Mouse (Mus musculus): ENCODE measurements around the gene Gm45783.
"Not testable (repeated sequence)": the region's sequence is repeated elsewhere in the genome, so short reads cannot be mapped to it uniquely, and the experiment has no call there.

Gm45783 gene

GRCm38 (mm10) chr7:7374431-7374830 lies at the start of gene Gm45783:
Gene Gm45783, minus strand, starts transcription at chr7:7374573.
- DNase-seq (ENCODE audit: low read depth, low spot score), result not testable (repeated sequence)

DNA sequence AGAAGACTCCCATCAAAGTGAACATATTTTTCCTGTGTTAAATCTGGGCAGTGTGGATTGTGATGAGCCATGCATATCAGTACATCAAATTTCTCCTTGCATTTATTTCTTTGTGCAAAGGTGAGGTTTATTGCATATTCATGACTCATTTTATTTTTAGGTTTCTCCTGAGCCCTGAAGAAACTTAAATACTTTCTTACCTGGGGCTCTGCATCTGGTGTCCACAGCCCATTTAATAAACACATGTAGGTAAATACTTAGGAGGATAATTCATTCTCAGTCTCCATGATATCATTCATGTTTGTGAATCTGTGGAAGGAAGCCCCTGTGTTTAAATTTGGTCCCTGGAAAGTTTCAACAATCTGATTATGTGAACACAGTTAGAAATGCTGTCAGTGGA lies 25.2 kb upstream of the Gm45783 start, which contains the start of gene Vmn2r31:
TSS of gene Vmn2r31 (minus strand) at position 101 of the 400 bp plus-strand sequence.
- DNase-seq (ENCODE audit: low read depth, low spot score), result not testable (repeated sequence)

- not testable (repeated sequence) for DNase-seq (ENCODE audit: low read depth, low spot score)
Measured at GRCm38 (mm10) chr7:7337509-7337908, 36.9 kb downstream of the Gm45783 start, which contains the start of gene Vmn2r30. Gene Vmn2r30, minus strand, starts transcription at chr7:7337609.

GRCm38 (mm10) chr7:7295595-7295994 lies 78.8 kb downstream of the Gm45783 start:
- peak; percentile 39 for DNase-seq (ENCODE audit: low read depth, low spot score)
